Mouse (Mus musculus) ES-E14 (cell line): ENCODE results near the gene Trappc11. TPM values are rescaled to one million over a fixed set of nuclear protein-coding genes. Genes with fewer than 3 reads are reported as not detected.

ENCODE experiments used
- DNase-seq: peaks from one replicate; pipeline ENCODE4 v3.0.0-alpha.2; 2013; ENCODE audit warnings: low read depth, low spot score
- H3K27ac ChIP-seq: 2 replicates; pipeline ENCODE4 v1.5.1; 2012; ENCODE audit warnings: low read depth, mild to moderate bottlenecking, low read length, moderate library complexity, mixed read lengths; ENCODE audit not compliant: poor library complexity, insufficient read depth, severe bottlenecking
- H3K36me3 ChIP-seq: 2 replicates; pipeline ENCODE4 v1.6.1; 2012; ENCODE audit warnings: mild to moderate bottlenecking, low read length, moderate library complexity, mixed read lengths; ENCODE audit not compliant: control insufficient read depth, poor library complexity, insufficient read depth, severe bottlenecking
- H3K4me1 ChIP-seq, 2 experiments: fragments of 150-350 bp in 1 of 2; sonication (generic) in 1 of 2; 2 replicates each; pipeline ENCODE4 v1.6.1; 2012; ENCODE audit warnings: low read length in 2 of 2, mild to moderate bottlenecking in 1 of 2, mixed read lengths in 1 of 2; ENCODE audit not compliant: control insufficient read depth in 2 of 2, insufficient read depth in 2 of 2, poor library complexity in 1 of 2
- H3K4me3 ChIP-seq, 2 experiments: fragments of 150-350 bp in 1 of 2; sonication (generic) in 1 of 2; 2 replicates each; pipeline ENCODE4 v1.5.1; 2012; ENCODE audit warnings: low read length in 2 of 2, low read depth in 1 of 2, mild to moderate bottlenecking in 1 of 2, mixed read lengths in 1 of 2; ENCODE audit not compliant: insufficient read depth in 1 of 2, poor library complexity in 1 of 2, severe bottlenecking in 1 of 2
- H3K9ac ChIP-seq: 2 replicates; pipeline ENCODE4 v1.6.1; 2012; ENCODE audit warnings: low read depth, mild to moderate bottlenecking, low read length, mixed read lengths; ENCODE audit not compliant: poor library complexity, insufficient read depth, severe bottlenecking
- H3K9me3 ChIP-seq: fragments of 150-350 bp; sonication (generic); 2 replicates; pipeline ENCODE4 v1.6.1; 2012; ENCODE audit warnings: low read depth, mild to moderate bottlenecking, low read length; ENCODE audit not compliant: control insufficient read depth, insufficient read depth
- CHD2 ChIP-seq: IDR thresholded peaks from 2 replicates; pipeline ENCODE4 v1.6.1; 2014; ENCODE audit warnings: mild to moderate bottlenecking, low read depth, low read length, inconsistent platforms
- HCFC1 ChIP-seq: IDR thresholded peaks from 2 replicates; pipeline ENCODE4 v1.6.1; 2012; ENCODE audit warnings: low read length, inconsistent platforms, borderline replicate concordance; ENCODE audit not compliant: insufficient read depth
- MAFK ChIP-seq: IDR thresholded peaks from 2 replicates; pipeline ENCODE4 v1.6.1; 2014; ENCODE audit warnings: mild to moderate bottlenecking, low read depth, low read length, inconsistent platforms; ENCODE audit not compliant: insufficient read depth
- ZC3H11A ChIP-seq: IDR thresholded peaks from 2 replicates; pipeline ENCODE4 v1.6.1; 2012; ENCODE audit warnings: low read depth, mild to moderate bottlenecking, inconsistent platforms, low read length, borderline replicate concordance
- ZNF384 ChIP-seq: IDR thresholded peaks from 2 replicates; pipeline ENCODE4 v1.6.1; 2012; ENCODE audit warnings: low read depth, low read length, inconsistent platforms
- in situ Hi-C, 2 experiments: fragments of 600-800 bp; cut with MboI; formaldehyde crosslinking; loops; one replicate each; pipeline ENCODE4 v1.15.1; 2025; ENCODE audit warnings: low sequenced_read_pairs in 2 of 2, inconsistent platforms in 1 of 2; ENCODE audit not compliant: unreplicated experiment in 2 of 2
- total RNA-seq: library from RNA; depleted of rRNA; stranded (reverse); fragments of 300-350 nt; gene quantifications from 2 replicates; pipeline ENCODE4 v1.2.3, GENCODE M21; 2012

Trappc11 gene
- total RNA-seq, 1 experiment = 27.7 TPM

DNA sequence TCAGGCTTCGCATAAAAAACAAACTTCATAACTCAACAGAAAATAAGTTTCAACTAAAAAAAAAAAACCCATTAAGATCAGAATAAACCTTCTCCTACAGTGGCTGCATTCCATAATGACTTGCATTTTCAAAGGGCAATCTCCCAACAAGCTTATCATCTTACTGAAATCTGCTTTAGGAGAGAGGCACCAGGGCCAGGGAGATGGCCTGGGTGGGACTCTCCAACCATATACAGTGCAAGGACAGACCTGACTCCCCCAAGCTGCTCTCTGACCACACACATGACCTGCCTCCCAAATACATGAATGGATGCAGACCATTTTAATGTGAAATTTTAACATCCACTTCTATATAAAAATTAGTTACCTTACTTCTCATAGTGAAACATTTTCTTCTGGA lies 5.2 kb downstream of the Trappc11 start:
- Histone ChIP-seq H3K9me3 (no peaks in the 10 kb centered on the region), H3K4me3 (no peak overlapping the region), H3K9ac (no peak overlapping the region), H3K4me1 (no peaks in the 10 kb centered on the region; a peak in 1 of 4 replicates), H3K27ac (no peak overlapping the region), H3K36me3 (peaks cover 11% of the 10 kb centered on the region; the same call in 1 of the 2 replicates)
- no peak for DNase-seq
- in situ Hi-C loops = no loop called here
- no peak for TF ChIP-seq ZNF384
- TF ChIP-seq ZC3H11A = no peak
- TF ChIP-seq MAFK = no peak
- TF ChIP-seq HCFC1 = no peak
- TF ChIP-seq CHD2 = no peak

DNA sequence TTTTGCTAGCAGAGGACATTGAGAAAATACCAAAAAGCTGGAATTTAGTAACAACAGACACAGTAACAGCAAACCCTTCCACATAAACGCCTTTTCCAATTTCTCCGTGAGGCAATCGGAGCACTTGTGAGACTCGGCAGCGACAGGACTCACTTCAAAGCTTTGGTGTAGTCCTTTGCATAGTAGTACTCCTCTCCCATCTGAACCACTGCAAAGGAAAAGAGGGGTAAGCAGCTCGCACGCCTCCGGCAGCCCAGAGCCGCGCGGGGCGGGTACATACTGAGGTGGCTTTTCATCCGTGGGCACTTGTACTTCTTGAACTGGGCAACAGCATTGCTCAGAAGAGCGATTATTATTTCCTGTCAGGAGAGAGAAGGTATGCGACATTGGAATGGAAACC lies 19.7 kb downstream of the Trappc11 start:
- Histone ChIP-seq H3K4me1 (0 out of 4 replicates have a peak, but pooled peaks cover 0 to 2% of the 10 kb centered on the region in 2 experiments), H3K9ac (no peak overlapping the region), H3K36me3 (peaks cover 33% of the 10 kb centered on the region), H3K27ac (no peak overlapping the region), H3K4me3 (no peak overlapping the region), H3K9me3 (no peaks in the 10 kb centered on the region)
- in situ Hi-C loops = no loop called here
- TF ChIP-seq ZC3H11A = no peak
- no peak for TF ChIP-seq CHD2
- TF ChIP-seq HCFC1 = no peak
- TF ChIP-seq MAFK = no peak
- TF ChIP-seq ZNF384 = no peak
- no peak for DNase-seq

DNA sequence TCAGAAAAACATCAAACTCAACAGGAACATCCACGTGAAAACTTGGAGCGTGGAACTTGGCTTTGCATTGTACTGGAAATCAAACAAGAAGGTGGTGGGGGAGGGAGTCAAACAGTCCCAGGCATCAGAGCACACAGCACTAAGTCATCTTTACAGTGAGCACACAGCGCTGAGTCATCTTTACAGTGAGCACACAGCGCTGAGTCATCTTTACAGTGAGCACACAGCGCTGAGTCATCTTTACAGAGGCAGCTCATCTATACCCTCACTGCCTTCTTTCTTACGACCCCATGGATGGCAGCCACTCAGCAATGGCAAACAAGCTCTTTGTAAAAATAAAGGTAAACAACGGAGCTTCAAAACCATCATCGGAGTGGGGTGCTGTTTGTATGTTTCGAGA lies 22.3 kb downstream of the Trappc11 start:
- no peak for DNase-seq
- TF ChIP-seq MAFK (peak; percentile 86), ZNF384 (no peak)
- 0 out of 4 replicates have a peak, but pooled peaks cover 0 to 2% of the 10 kb centered on the region in 2 experiments for H3K4me1 ChIP-seq
- H3K9me3 ChIP-seq = no peaks in the 10 kb centered on the region
- in situ Hi-C loops = no loop called here
- no peak overlapping the region for H3K27ac ChIP-seq
- peaks cover 29% of the 10 kb centered on the region for H3K36me3 ChIP-seq
- H3K9ac ChIP-seq = no peak overlapping the region
- no peak overlapping the region for H3K4me3 ChIP-seq

DNA sequence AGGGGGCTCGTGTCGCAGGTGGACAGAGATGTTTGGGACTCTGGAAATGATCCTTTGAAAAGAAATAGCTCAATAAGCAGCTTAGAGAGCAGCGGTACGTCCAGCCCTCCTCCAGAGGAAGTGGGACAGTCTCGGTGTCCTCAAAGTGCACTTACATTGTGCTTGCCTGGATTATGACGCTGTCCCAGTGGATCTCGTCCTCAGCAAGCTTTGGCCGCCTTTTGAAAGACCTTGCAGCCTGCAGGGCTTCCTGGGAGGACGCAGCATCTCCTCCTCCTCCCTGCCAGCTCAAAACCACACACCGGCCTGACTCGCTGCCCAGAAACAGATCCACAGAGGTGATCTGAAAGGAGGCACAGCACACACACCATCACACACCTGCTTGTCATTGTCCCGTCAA lies 27.8 kb downstream of the Trappc11 start:
- in situ Hi-C loops = no loop called here
- Histone ChIP-seq H3K36me3 (peaks cover 36% of the 10 kb centered on the region), H3K4me3 (no peak overlapping the region), H3K27ac (no peak overlapping the region), H3K4me1 (no peaks in the 10 kb centered on the region), H3K9ac (no peak overlapping the region), H3K9me3 (no peaks in the 10 kb centered on the region)
- TF ChIP-seq HCFC1 (no peak), MAFK (no peak), CHD2 (no peak), ZNF384 (no peak), ZC3H11A (no peak)
- DNase-seq = no peak

DNA sequence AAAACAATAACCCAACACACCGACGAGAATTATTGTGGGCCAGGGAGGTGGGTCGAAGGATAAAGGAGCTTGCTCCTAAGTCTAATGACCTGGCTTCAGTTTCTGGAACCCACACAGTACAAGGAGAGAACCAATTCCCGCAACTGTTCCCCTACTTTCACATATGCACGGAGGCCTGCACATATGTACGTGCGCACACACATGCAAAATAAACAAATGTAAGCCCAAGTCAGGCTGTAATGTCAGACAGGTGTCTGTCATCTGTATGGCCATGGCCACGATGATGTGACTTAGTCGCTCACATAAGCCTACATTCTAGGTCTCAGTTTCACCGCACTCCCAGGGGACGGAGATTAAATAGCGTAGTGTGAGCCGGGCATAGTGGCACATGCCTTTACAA lies 30.7 kb downstream of the Trappc11 start:
- in situ Hi-C loops = no loop called here
- Histone ChIP-seq H3K4me1 (no peaks in the 10 kb centered on the region), H3K4me3 (no peak overlapping the region), H3K9ac (no peak overlapping the region), H3K36me3 (peaks cover 26% of the 10 kb centered on the region), H3K27ac (no peak overlapping the region), H3K9me3 (no peaks in the 10 kb centered on the region)
- TF ChIP-seq CHD2 (no peak), HCFC1 (no peak), ZC3H11A (no peak), MAFK (no peak), ZNF384 (no peak)
- no peak for DNase-seq
